Mouse (Mus musculus): ENCODE measurements around the gene Tlr2.

DNA sequence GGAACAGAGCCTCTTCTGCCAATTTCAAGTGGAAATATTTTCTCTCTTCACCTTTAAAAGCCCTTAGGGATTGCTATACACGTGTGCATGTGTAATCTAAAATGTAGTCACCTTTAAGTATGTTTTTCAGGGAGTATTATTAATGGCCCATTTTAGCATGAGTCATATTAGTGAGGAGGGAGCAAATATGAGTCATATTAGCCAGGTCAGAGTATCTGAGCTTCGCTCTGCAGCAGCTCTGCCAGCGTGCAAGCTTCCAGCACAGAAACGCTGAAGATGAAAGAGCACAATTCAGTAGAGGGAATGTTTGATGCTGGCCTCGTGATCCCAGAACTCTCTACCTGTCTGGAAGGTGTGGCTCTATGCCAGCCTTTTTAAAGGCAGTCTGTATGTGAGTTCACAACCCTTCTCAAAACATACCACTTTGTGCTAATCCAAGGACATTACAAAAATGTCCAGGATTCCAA lies 13.4 kb downstream of the Tlr2 start:
- TF ChIP-seq CTCF (IDR thresholded peaks at IDR 0.05; ENCODE audit: insufficient read depth, low read length) (no peak), POLR2A (IDR thresholded peaks at IDR 0.05; ENCODE audit: borderline replicate concordance, extremely low read depth, low read depth, low read length) (no peak)
